Mouse (Mus musculus) heart, embryonic 12.5 days (tissue): ENCODE measurements around the gene Lyg2. TPM values are rescaled to one million over a fixed set of nuclear protein-coding genes. Genes with fewer than 3 reads are reported as not detected.

ENCODE experiments used
- ATAC-seq: fragments of 200-750 bp; cut with Nextera tagmentation; 2 replicates; pipeline ENCODE4 v1.8.0; 2017; ENCODE audit warnings: moderate TSS enrichment, moderate library complexity; ENCODE audit not compliant: insufficient number of reproducible peaks, low FRiP score
- H3K27ac ChIP-seq: fragments of 300-500 bp; sonication (generic); 2 replicates; pipeline ENCODE4 v1.5.1; 2016; ENCODE audit warnings: mild to moderate bottlenecking, moderate library complexity; ENCODE audit not compliant: poor library complexity, severe bottlenecking
- H3K27me3 ChIP-seq: fragments of 300-500 bp; sonication (generic); replicated peaks from 2 replicates; pipeline ENCODE4 v1.6.1; 2016; ENCODE audit warnings: mild to moderate bottlenecking, moderate library complexity
- H3K36me3 ChIP-seq: fragments of 300-500 bp; sonication (generic); 2 replicates; pipeline ENCODE4 v1.6.1; 2016; ENCODE audit warnings: mild to moderate bottlenecking, moderate library complexity
- H3K4me1 ChIP-seq: fragments of 300-500 bp; sonication (generic); replicated peaks from 2 replicates; pipeline ENCODE4 v1.6.1; 2016; ENCODE audit warnings: mild to moderate bottlenecking
- H3K4me2 ChIP-seq: fragments of 300-500 bp; sonication (generic); 2 replicates; pipeline ENCODE4 v1.6.1; 2016; ENCODE audit warnings: mild to moderate bottlenecking, moderate library complexity
- H3K4me3 ChIP-seq: fragments of 300-500 bp; sonication (generic); 2 replicates; pipeline ENCODE4 v1.5.1; 2016; ENCODE audit warnings: mild to moderate bottlenecking
- H3K9ac ChIP-seq: fragments of 300-500 bp; sonication (generic); 2 replicates; pipeline ENCODE4 v1.6.1; 2016; ENCODE audit warnings: mild to moderate bottlenecking, moderate library complexity
- H3K9me3 ChIP-seq: fragments of 300-500 bp; sonication (generic); replicated peaks from 2 replicates; pipeline ENCODE4 v1.6.1; 2016; ENCODE audit warnings: mild to moderate bottlenecking, moderate library complexity
- WGBS: fragments of 180-500 bp; shearing (Covaris S2); methylation state at CpG from one replicate; pipeline ENCODE4 v1.1.7; 2016; 5-methylcytosine and 5-hydroxymethylcytosine counted together
- polyA plus RNA-seq: library from polyadenylated mRNA; unstranded; fragments of >200 nt; fragmentation: Nextera tagmentation; extraction: Ambion mirVana; gene quantifications from 2 replicates; pipeline ENCODE4 v1.2.1, GENCODE M21; 2016

The Lyg2 gene
- polyA plus RNA-seq, 1 experiment from 2014 or later = not detected

DNA sequence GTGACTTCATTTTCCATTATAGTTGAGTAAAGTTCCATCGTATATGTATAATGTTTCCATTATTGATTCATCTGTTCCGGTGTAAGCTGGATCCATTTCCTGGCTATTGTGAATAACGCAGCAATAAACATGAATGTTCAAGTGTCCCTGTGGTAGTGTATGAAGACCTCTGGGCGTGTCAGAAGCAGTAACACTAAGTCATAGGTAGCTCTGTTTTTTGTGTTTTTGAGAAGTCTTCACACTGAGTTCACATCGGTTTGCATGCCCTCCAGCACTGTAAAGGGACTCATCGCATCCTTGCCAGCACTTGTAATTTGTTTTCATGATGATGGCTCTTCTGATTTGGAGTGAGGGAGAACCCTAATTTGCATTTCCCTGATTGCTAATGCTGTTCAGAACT, 50.0 kb downstream of the Lyg2 start, which contains the start of gene Tsga10:
Gene Tsga10 (minus strand): TSS at position 144 of the 400 bp plus-strand sequence.
- Histone ChIP-seq H3K27me3 (peaks cover 8% of the 10 kb centered on the region; the same call in 1 of the 2 replicates), H3K4me2 (peak within 1 kb of the TSS; percentile 67), H3K4me1 (peaks cover 5% of the 10 kb centered on the region), H3K36me3 (no peaks in the 10 kb centered on the region), H3K4me3 (peak within 1 kb of the TSS; percentile 66), H3K9me3 (no peaks in the 10 kb centered on the region), H3K9ac (peak within 1 kb of the TSS; percentile 71), H3K27ac (peak within 1 kb of the TSS; percentile 82)
- 86% methylated on average over 6 of the region's 6 CpGs for WGBS
- no peak for ATAC-seq

GRCm38 (mm10) chr1:37865401-37866215, 50.7 kb downstream of the Lyg2 start:
- H3K27ac ChIP-seq = peak overlapping the region; percentile 82
- no peaks in the 10 kb centered on the region for H3K9me3 ChIP-seq
- peaks cover 5% of the 10 kb centered on the region for H3K4me1 ChIP-seq
- peak overlapping the region; percentile 71 for H3K9ac ChIP-seq
- H3K4me2 ChIP-seq = peak overlapping the region; percentile 67
- H3K27me3 ChIP-seq = peaks cover 8% of the 10 kb centered on the region; the same call in 1 of the 2 replicates
- peak overlapping the region; percentile 66 for H3K4me3 ChIP-seq
- no peak for ATAC-seq
- H3K36me3 ChIP-seq = no peaks in the 10 kb centered on the region
- WGBS = 11% methylated on average over 23 of the region's 23 CpGs

DNA sequence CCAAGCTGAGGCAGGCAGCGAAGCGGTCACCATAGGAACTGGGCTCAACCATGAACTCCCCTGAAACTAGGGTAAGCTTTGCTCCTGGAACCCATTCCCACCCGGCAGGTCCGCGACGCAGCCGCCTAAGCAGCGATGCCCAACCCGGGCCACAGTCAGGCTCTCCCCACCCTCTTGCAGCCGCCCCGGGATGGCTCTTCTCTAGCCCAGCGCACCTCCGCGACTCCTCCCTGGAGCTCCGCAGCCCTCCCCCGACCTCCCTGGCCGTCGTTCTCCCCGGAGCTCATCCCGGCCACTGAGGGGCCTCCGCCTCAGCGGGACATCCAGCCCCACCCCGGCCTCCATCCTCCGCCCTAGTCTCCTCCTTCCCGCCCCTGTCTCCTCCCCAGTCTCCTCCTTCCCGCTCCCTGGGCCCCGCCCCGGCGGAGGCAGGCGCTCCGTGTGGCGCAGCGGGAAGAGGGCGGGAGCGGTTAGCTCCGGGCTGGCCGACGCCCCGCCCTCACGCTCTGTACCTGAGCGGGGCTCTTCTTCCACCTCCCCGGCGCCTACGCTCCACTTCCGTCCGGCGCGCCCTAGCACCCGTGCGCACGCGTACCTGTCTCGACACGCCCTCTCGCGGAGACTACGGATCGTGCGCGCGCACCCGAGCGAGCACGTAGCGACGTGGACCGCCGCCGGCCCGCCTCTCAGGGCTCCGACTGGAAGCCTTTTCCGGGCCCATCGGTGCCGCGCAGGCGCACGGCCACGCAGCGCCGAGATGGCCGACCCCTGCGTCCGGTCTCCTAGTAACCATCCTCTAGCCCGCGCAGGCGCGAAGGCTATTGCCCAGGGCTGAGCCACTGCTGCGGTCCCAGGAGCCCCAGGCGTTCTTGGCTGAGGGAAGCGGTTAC, 51.5 kb downstream of the Lyg2 start:
- Histone ChIP-seq H3K4me3 (peak overlapping the region; percentile 66), H3K36me3 (no peaks in the 10 kb centered on the region), H3K4me1 (peaks cover 5% of the 10 kb centered on the region), H3K4me2 (peak overlapping the region; percentile 67), H3K9me3 (no peaks in the 10 kb centered on the region), H3K27ac (peak overlapping the region; percentile 82), H3K27me3 (peaks cover 8% of the 10 kb centered on the region; the same call in 1 of the 2 replicates), H3K9ac (peak overlapping the region; percentile 74)
- WGBS = under 1% methylated on average over 89 of the region's 90 CpGs
- ATAC-seq = peak; percentile 98

Other genes starting within 250 kb of the Lyg2 start
- gene 2010300C02Rik, start 196.4 kb downstream of the Lyg2 start, polyA plus RNA-seq = 6.4 and 6.5 TPM in 2 replicates
- 5.5 TPM in 2 replicates for gene Tsga10, start 50.1 kb downstream of the Lyg2 start, polyA plus RNA-seq
- 8.6 and 9.2 TPM in 2 replicates for gene Lipt1, start 44.8 kb downstream of the Lyg2 start, polyA plus RNA-seq
- 9.4 and 12.5 TPM in 2 replicates for gene Mitd1, start 26.1 kb downstream of the Lyg2 start, polyA plus RNA-seq
- 237 and 240 TPM in 2 replicates for gene Mrpl30, start 26.0 kb downstream of the Lyg2 start, polyA plus RNA-seq
- not detected in 2 replicates for gene Lyg1, start 41.3 kb upstream of the Lyg2 start, polyA plus RNA-seq
- gene Txndc9, start 81.4 kb upstream of the Lyg2 start, polyA plus RNA-seq = 110 and 115 TPM in 2 replicates
- gene Eif5b, start 81.5 kb upstream of the Lyg2 start, polyA plus RNA-seq = 22.8 and 24.4 TPM in 2 replicates
- 30.6 and 31.1 TPM in 2 replicates for gene Rev1, start 213.3 kb upstream of the Lyg2 start, polyA plus RNA-seq